Mouse (Mus musculus) ES-Bruce4 (cell line): ENCODE results near the gene Coa5.

ENCODE experiments used
- CTCF ChIP-seq: IDR thresholded peaks from one replicate; pipeline ENCODE4 v1.8.1; 2011; ENCODE audit warnings: low read depth, low read length
- EP300 ChIP-seq: IDR thresholded peaks from 2 replicates; pipeline ENCODE4 v1.6.1; 2011; ENCODE audit warnings: low read depth, low read length; ENCODE audit not compliant: insufficient read depth
- POLR2A ChIP-seq: IDR thresholded peaks from one replicate; pipeline ENCODE4 v1.8.1; 2011; ENCODE audit warnings: low read length; ENCODE audit not compliant: insufficient read depth

DNA sequence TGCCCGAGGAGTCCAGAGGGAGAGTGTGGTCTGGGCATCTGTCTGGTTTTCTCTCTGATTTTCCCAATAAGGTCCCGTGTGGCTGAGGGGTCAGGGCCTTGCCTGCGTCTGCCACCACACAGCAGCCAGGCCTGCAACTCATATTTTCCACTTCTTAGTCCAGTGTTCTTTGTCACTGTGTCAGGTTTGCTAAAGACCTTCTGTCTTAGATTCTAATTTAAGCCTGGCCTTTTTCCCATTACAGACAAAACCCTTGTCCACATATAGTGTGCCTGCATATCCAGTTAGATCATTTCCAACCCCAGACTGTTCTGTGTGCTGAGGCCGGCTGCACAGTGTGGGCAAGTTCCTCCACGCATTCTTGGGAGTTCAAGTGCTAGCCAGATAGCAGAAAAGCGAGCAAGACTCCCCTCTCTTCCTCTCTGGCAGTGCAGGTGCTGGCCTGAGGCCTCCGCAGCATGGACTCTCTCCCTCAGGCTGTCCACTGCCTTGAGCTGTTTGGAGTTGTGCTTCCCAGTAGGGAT, 43.4 kb downstream of the Coa5 start:
- no peak for TF ChIP-seq POLR2A
- no peak for TF ChIP-seq CTCF
- no peak for TF ChIP-seq EP300
